9 mouse cellular contexts compared by ENCODE assay signal in the genomic region with DNA sequence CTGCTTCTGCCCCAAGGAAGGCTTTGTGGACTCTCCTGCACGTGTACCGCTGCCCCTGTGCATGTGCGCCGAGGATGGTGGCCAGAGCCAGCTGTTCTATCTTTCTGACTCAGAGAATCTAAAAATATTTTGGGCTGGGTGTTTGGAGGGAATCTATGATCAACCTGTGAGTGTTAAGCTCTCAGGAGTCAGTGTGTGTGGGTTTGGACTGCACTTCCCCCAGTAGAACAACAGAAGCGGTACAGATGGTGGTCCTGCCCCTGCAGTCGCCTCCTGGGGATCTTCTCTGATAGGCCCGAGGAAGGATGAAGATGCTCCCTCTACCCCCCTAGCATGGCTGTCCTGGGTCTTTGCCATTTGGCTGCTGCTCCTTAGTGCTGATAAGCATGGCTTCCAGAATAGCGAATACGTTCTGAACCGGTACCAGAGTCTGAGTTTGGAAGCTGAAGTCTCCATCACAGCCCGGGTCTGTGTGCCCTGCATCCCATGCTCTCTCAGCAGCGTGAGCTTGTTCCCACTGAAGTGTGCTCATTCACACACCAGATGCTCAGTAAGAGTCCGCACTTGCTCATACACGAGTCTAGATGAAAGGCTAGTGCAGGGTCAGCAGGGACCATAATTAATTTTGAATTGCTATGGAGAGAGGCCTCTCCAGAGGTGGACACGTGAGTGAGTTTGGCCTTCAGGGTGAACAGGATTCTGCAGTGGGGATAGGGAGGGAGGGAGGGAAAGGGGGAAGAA. TPM values are rescaled to one million over a fixed set of nuclear protein-coding genes. Genes with fewer than 3 reads are reported as not detected.
DNase-seq lines count a peak whose midpoint lies in the region; ATAC-seq and TF ChIP-seq lines count a peak whose summit lies in the region.
"Had no signal": no experiment of that assay in that cellular context is flagged by ENCODE, and none has a peak within 500 bp of the region (broad histone marks: within the 10 kb centered on the region; RNA-seq: fewer than 3 reads in every experiment).

No protein-coding gene starts in this region.

- H3K9ac ChIP-seq in heart, embryonic 14.5 days (ENCODE audit: low read length): 0 out of 2 replicates have a peak overlapping the region, but pooled peaks have one; percentile 25
- no peak overlapping the region for H3K9ac ChIP-seq in hindbrain, embryonic 15.5 days
- H3K9ac ChIP-seq in intestine, embryonic 16.5 days (ENCODE audit: low read depth, low read length): no peak overlapping the region
- H3K9ac ChIP-seq: neural tube, embryonic 12.5 days had no signal

- peaks cover 19 to 41% of the 10 kb centered on the region in 2 experiments for H3K4me1 ChIP-seq in heart, embryonic 14.5 days (ENCODE audit: control insufficient read depth in 2 of 2, insufficient read depth in 2 of 2, low read length in 2 of 2)
- peaks cover 22% of the 10 kb centered on the region for H3K4me1 ChIP-seq in hindbrain, embryonic 15.5 days (replicated peaks)
- H3K4me1 ChIP-seq in intestine, embryonic 16.5 days (ENCODE audit: control insufficient read depth, insufficient read depth, low read length): peaks cover 23% of the 10 kb centered on the region; the same call in 1 of the 2 replicates

- H3K4me2 ChIP-seq in heart, embryonic 14.5 days (ENCODE audit: low read length): no peak overlapping the region
- 0 out of 2 replicates have a peak overlapping the region, but pooled peaks have one; percentile 12 for H3K4me2 ChIP-seq in hindbrain, embryonic 15.5 days
- H3K4me2 ChIP-seq in myocyte (ENCODE audit: low read depth): peak overlapping the region; percentile 46
- no peak overlapping the region for H3K4me2 ChIP-seq in intestine, embryonic 16.5 days (ENCODE audit: low read depth, low read length)
- H3K4me2 ChIP-seq: neural tube, embryonic 12.5 days had no signal

- no peak overlapping the region for H3K4me3 ChIP-seq in heart, embryonic 14.5 days (ENCODE audit: control insufficient read depth in 1 of 2, insufficient read depth in 1 of 2, low read depth in 1 of 2, low read length in 2 of 2)
- no peak overlapping the region for H3K4me3 ChIP-seq in hindbrain, embryonic 15.5 days
- no peak overlapping the region for H3K4me3 ChIP-seq in myocyte
- H3K4me3 ChIP-seq in intestine, embryonic 16.5 days (ENCODE audit: low read length): no peak overlapping the region
- H3K4me3 ChIP-seq: neural tube, embryonic 12.5 days had no signal

- H3K27ac ChIP-seq in heart, embryonic 14.5 days (replicated peaks in 1 of 2; ENCODE audit: control insufficient read depth in 1 of 2, insufficient read depth in 1 of 2, low read depth in 2 of 2, low read length in 2 of 2): no peak overlapping the region
- H3K27ac ChIP-seq in hindbrain, embryonic 15.5 days (replicated peaks): peak overlapping the region; percentile 76
- no peak overlapping the region for H3K27ac ChIP-seq in intestine, embryonic 16.5 days (ENCODE audit: low read length)
- H3K27ac ChIP-seq: neural tube, embryonic 12.5 days had no signal

- no peak for TF ChIP-seq POLR2A in myocyte (IDR thresholded peaks at IDR 0.05; ENCODE audit: insufficient read length, low read depth)

- no peaks in the 10 kb centered on the region for H3K27me3 ChIP-seq in heart, embryonic 14.5 days (ENCODE audit: control insufficient read depth, insufficient read depth, low read length)
- no peaks in the 10 kb centered on the region for H3K27me3 ChIP-seq in hindbrain, embryonic 15.5 days
- no peaks in the 10 kb centered on the region for H3K27me3 ChIP-seq in myocyte (ENCODE audit: control insufficient read depth, insufficient read depth, insufficient read length)
- H3K27me3 ChIP-seq in intestine, embryonic 16.5 days (replicated peaks; ENCODE audit: control insufficient read depth, insufficient read depth, low read length): no peaks in the 10 kb centered on the region
- H3K27me3 ChIP-seq: neural tube, embryonic 12.5 days had no signal

- H3K79me2 ChIP-seq in myocyte (ENCODE audit: control insufficient read depth, insufficient read depth): no peaks in the 10 kb centered on the region

- no peak for DNase-seq in heart, adult 8-10 months (ENCODE audit: low spot score)
- peak; percentile 46 to 55 for DNase-seq in cerebellum, adult 18-20 months
- DNase-seq in lung, postnatal 14 days: no peak

- H3K36me3 ChIP-seq in heart, embryonic 14.5 days (ENCODE audit: control insufficient read depth, insufficient read depth, low read length): peaks cover 15% of the 10 kb centered on the region
- no peaks in the 10 kb centered on the region for H3K36me3 ChIP-seq in hindbrain, embryonic 15.5 days
- no peaks in the 10 kb centered on the region for H3K36me3 ChIP-seq in myocyte (ENCODE audit: control insufficient read depth, insufficient read depth)
- H3K36me3 ChIP-seq in intestine, embryonic 16.5 days (ENCODE audit: control insufficient read depth, insufficient read depth, low read length): no peaks in the 10 kb centered on the region

- WGBS in heart, embryonic 14.5 days: 53% methylated on average over 15 of the region's 15 CpGs
- 46% methylated on average over 15 of the region's 15 CpGs for WGBS in hindbrain, embryonic 15.5 days
- 72% methylated on average over 15 of the region's 15 CpGs for WGBS in intestine, embryonic 16.5 days

- no peak overlapping the region for H3ac ChIP-seq in myocyte (ENCODE audit: control insufficient read depth, insufficient read length)

- no peaks in the 10 kb centered on the region for H3K9me3 ChIP-seq in heart, embryonic 14.5 days (ENCODE audit: control insufficient read depth, low read length)
- H3K9me3 ChIP-seq in hindbrain, embryonic 15.5 days: no peaks in the 10 kb centered on the region
- H3K9me3 ChIP-seq in intestine, embryonic 16.5 days (ENCODE audit: control insufficient read depth, low read length): no peaks in the 10 kb centered on the region
- H3K9me3 ChIP-seq: neural tube, embryonic 12.5 days had no signal

- no peak for ATAC-seq in heart, embryonic 14.5 days (ENCODE audit: insufficient number of reproducible peaks, insufficient read depth, low FRiP score, low read depth)
- ATAC-seq in hindbrain, embryonic 15.5 days (ENCODE audit: low FRiP score, low read depth): peak; percentile 63
- no peak for ATAC-seq in intestine, embryonic 16.5 days
- no peak for ATAC-seq in granulocyte monocyte progenitor cell, adult 5-6 weeks (replicated peaks; ENCODE audit: poor library complexity, severe bottlenecking)

TF ChIP-seq in myocyte, 11 proteins besides CTCF, POLR2A, EP300 and RAD21:
- TF ChIP-seq MYOG (IDR thresholded peaks at IDR 0.05; ENCODE audit: control insufficient read depth in 1 of 3, insufficient read depth in 1 of 3, insufficient read length in 2 of 3, low read depth in 2 of 3) (peak in 2 of 3 experiments; percentile 66 to 78), MYOD1 (IDR thresholded peaks at IDR 0.05; ENCODE audit: control insufficient read depth in 1 of 3, insufficient read length in 2 of 3, low read depth in 2 of 3) (peak in 2 of 3 experiments; percentile 69 to 73), MAX (IDR thresholded peaks at IDR 0.05; ENCODE audit: low read depth) (no peak), TCF12 (IDR thresholded peaks at IDR 0.05; ENCODE audit: insufficient read depth, poor library complexity, severe bottlenecking) (peak; percentile 19), SRF (IDR thresholded peaks at IDR 0.05; ENCODE audit: control insufficient read depth, insufficient read length, low read depth) (no peak), REST (IDR thresholded peaks at IDR 0.05; ENCODE audit: insufficient read depth, insufficient read length) (no peak)

RNA-seq across cellular contexts. Expression of gene 6430548M08Rik, which starts 30.1 kb away (rescaled TPM):
- polyA plus RNA-seq in heart, embryonic 14.5 days (2014; fragmentation: Nextera tagmentation; extraction: Ambion mirVana): 9.2 and 11.3 TPM in 2 replicates
- 10 to 100 TPM; 17.5 to 27.7 (median 22.0) TPM for total RNA-seq in heart, adult 8-10 months (2022)
- 30.9 and 36.8 TPM in 2 replicates for polyA plus RNA-seq in hindbrain, embryonic 15.5 days (2015; fragmentation: Nextera tagmentation; extraction: Ambion mirVana)
- polyA plus RNA-seq in myocyte (2012; fragmentation: generic; extraction: Trizol): 9.4 TPM
- polyA plus RNA-seq in intestine, embryonic 16.5 days (2015; fragmentation: Nextera tagmentation; extraction: Ambion mirVana): 4.6 and 5.1 TPM in 2 replicates
- total RNA-seq in granulocyte monocyte progenitor cell, adult 5-6 weeks (2014; fragmentation: Nextera tagmentation): 0.04 and 9.0 TPM in 2 replicates
- 3.3 and 3.6 TPM in 2 replicates for total RNA-seq in granulocyte monocyte progenitor cell, adult 5-6 weeks (2017)

RNA-seq across cellular contexts. Expression of gene Fam92b, which starts 33.2 kb away (rescaled TPM):
- polyA plus RNA-seq in heart, embryonic 14.5 days (2014; fragmentation: Nextera tagmentation; extraction: Ambion mirVana): not detected in 2 replicates
- not detected for total RNA-seq in heart, adult 8-10 months (2022)
- 1.5 and 2.2 TPM in 2 replicates for polyA plus RNA-seq in hindbrain, embryonic 15.5 days (2015; fragmentation: Nextera tagmentation; extraction: Ambion mirVana)
- polyA plus RNA-seq in myocyte (2012; fragmentation: generic; extraction: Trizol): not detected
- polyA plus RNA-seq in intestine, embryonic 16.5 days (2015; fragmentation: Nextera tagmentation; extraction: Ambion mirVana): 0.55 and 0.67 TPM in 2 replicates
- not detected in 2 replicates for total RNA-seq in granulocyte monocyte progenitor cell, adult 5-6 weeks (2014; fragmentation: Nextera tagmentation)
- not detected in 2 replicates for total RNA-seq in granulocyte monocyte progenitor cell, adult 5-6 weeks (2017)

RNA-seq across cellular contexts. Expression of gene Zdhhc7, which starts 42.8 kb away (rescaled TPM):
- 29.7 and 32.6 TPM in 2 replicates for polyA plus RNA-seq in heart, embryonic 14.5 days (2014; fragmentation: Nextera tagmentation; extraction: Ambion mirVana)
- 10 to 100 TPM; 33.5 to 40.0 (median 34.3) TPM for total RNA-seq in heart, adult 8-10 months (2022)
- 28.8 and 30.7 TPM in 2 replicates for polyA plus RNA-seq in hindbrain, embryonic 15.5 days (2015; fragmentation: Nextera tagmentation; extraction: Ambion mirVana)
- 31.7 TPM for polyA plus RNA-seq in myocyte (2012; fragmentation: generic; extraction: Trizol)
- polyA plus RNA-seq in intestine, embryonic 16.5 days (2015; fragmentation: Nextera tagmentation; extraction: Ambion mirVana): 40.5 and 44.7 TPM in 2 replicates
- 19.5 and 24.3 TPM in 2 replicates for total RNA-seq in granulocyte monocyte progenitor cell, adult 5-6 weeks (2014; fragmentation: Nextera tagmentation)
- 14.5 and 21.1 TPM in 2 replicates for total RNA-seq in granulocyte monocyte progenitor cell, adult 5-6 weeks (2017)

Comparison
In these comparisons a context has a peak if more than half of its experiments do, and no peak if none do; other contexts are left out.
1. H3K4me2 ChIP-seq: peak in hindbrain, embryonic 15.5 days (single experiment) and myocyte (single experiment); none in heart, embryonic 14.5 days (single experiment) and intestine, embryonic 16.5 days (single experiment).
2. DNase-seq: peak in cerebellum, adult 18-20 months (2 of 2); none in heart, adult 8-10 months (single experiment) and lung, postnatal 14 days (single experiment).